20 mouse cellular contexts compared by ENCODE assay signal in genomic region chr6:129326568-129327150, GRCm38 (mm10). TPM values are rescaled to one million over a fixed set of nuclear protein-coding genes. Genes with fewer than 3 reads are reported as not detected.
DNase-seq lines count a peak whose midpoint lies in the region; ATAC-seq and TF ChIP-seq lines count a peak whose summit lies in the region.
"Had no signal": no experiment of that assay in that cellular context is flagged by ENCODE, and none has a peak within 500 bp of the region (broad histone marks: within the 10 kb centered on the region; RNA-seq: fewer than 3 reads in every experiment).

No protein-coding gene starts in this region.

- H3K27me3 ChIP-seq in limb, embryonic 14.5 days (ENCODE audit: control insufficient read depth, insufficient read depth, low read length): no peaks in the 10 kb centered on the region
- H3K27me3 ChIP-seq in limb, embryonic 10.5 days (ENCODE audit: low read depth, poor library complexity, severe bottlenecking): no peaks in the 10 kb centered on the region
- H3K27me3 ChIP-seq in kidney, embryonic 14.5 days (ENCODE audit: control insufficient read depth, insufficient read depth, low read length): no peaks in the 10 kb centered on the region
- H3K27me3 ChIP-seq: stomach, embryonic 15.5 days had no signal

- H3K4me2 ChIP-seq in limb, embryonic 14.5 days (replicated peaks; ENCODE audit: low read depth, low read length, severe bottlenecking): no peak overlapping the region
- no peak overlapping the region for H3K4me2 ChIP-seq in kidney, embryonic 14.5 days (replicated peaks; ENCODE audit: low read depth, low read length)
- H3K4me2 ChIP-seq: stomach, embryonic 15.5 days had no signal

- no peak for ATAC-seq in limb, embryonic 14.5 days (ENCODE audit: low FRiP score, low read depth)
- peak; percentile 70 for ATAC-seq in CD4-positive, CD25-positive, alpha-beta regulatory T cell, adult 4 months
- peak; percentile 69 for ATAC-seq in granulocyte monocyte progenitor cell, adult 5-6 weeks (replicated peaks; ENCODE audit: poor library complexity, severe bottlenecking)
- ATAC-seq in kidney, embryonic 14.5 days (ENCODE audit: low FRiP score, low TSS enrichment): no peak

- no peak overlapping the region for H3K9ac ChIP-seq in limb, embryonic 14.5 days (ENCODE audit: low read depth, low read length, severe bottlenecking)
- H3K9ac ChIP-seq in kidney, embryonic 14.5 days (ENCODE audit: low read depth, low read length): no peak overlapping the region
- H3K9ac ChIP-seq: stomach, embryonic 15.5 days had no signal

- DNase-seq in cerebellum, postnatal 10 days: peak; percentile 43 to 50
- DNase-seq in cerebellum, postnatal 4 days (ENCODE audit: low spot score in 2 of 2): no peak
- DNase-seq in limb, embryonic 14.5 days (ENCODE audit: low spot score): peak; percentile 38
- DNase-seq in limb, embryonic 10.5 days (ENCODE audit: low spot score): no peak
- no peak for DNase-seq in kidney, adult 11 months
- DNase-seq: adrenal gland, postnatal 10 days; cerebellum, postnatal 36 days; gastrocnemius, postnatal 36 days; right cerebral cortex, postnatal 4 days had no signal

- no peak overlapping the region for H3K4me3 ChIP-seq in limb, embryonic 14.5 days (replicated peaks; ENCODE audit: low read length)
- H3K4me3 ChIP-seq in limb, embryonic 10.5 days: no peak overlapping the region
- no peak overlapping the region for H3K4me3 ChIP-seq in kidney, embryonic 14.5 days (ENCODE audit: low read length)
- H3K4me3 ChIP-seq: stomach, embryonic 15.5 days had no signal

- TF ChIP-seq POLR2A in limb, embryonic 14.5 days (IDR thresholded peaks at IDR 0.05; ENCODE audit: borderline replicate concordance, extremely low read depth, insufficient read depth, insufficient read length): no peak

- WGBS in limb, embryonic 14.5 days: 71% methylated on average over 13 of the region's 13 CpGs
- 89% methylated on average over 13 of the region's 13 CpGs for WGBS in limb, embryonic 10.5 days
- 62% methylated on average over 13 of the region's 13 CpGs for WGBS in kidney, embryonic 14.5 days

- no peak overlapping the region for H3K27ac ChIP-seq in limb, embryonic 14.5 days (replicated peaks; ENCODE audit: low read depth, low read length)
- no peak overlapping the region for H3K27ac ChIP-seq in limb, embryonic 10.5 days
- H3K27ac ChIP-seq in kidney, embryonic 14.5 days (ENCODE audit: low read depth, low read length): no peak overlapping the region
- H3K27ac ChIP-seq: stomach, embryonic 15.5 days had no signal

- H3K9me3 ChIP-seq in limb, embryonic 14.5 days (ENCODE audit: control insufficient read depth, low read length): no peaks in the 10 kb centered on the region
- no peaks in the 10 kb centered on the region for H3K9me3 ChIP-seq in limb, embryonic 10.5 days (replicated peaks)
- H3K9me3 ChIP-seq in kidney, embryonic 14.5 days (ENCODE audit: control insufficient read depth, low read length): no peaks in the 10 kb centered on the region
- H3K9me3 ChIP-seq: stomach, embryonic 15.5 days had no signal

- no peaks in the 10 kb centered on the region for H3K4me1 ChIP-seq in limb, embryonic 14.5 days (ENCODE audit: control insufficient read depth, insufficient read depth, low read length)
- H3K4me1 ChIP-seq in limb, embryonic 10.5 days: no peaks in the 10 kb centered on the region
- no peaks in the 10 kb centered on the region for H3K4me1 ChIP-seq in kidney, embryonic 14.5 days (ENCODE audit: control insufficient read depth, insufficient read depth, low read length)
- H3K4me1 ChIP-seq: stomach, embryonic 15.5 days had no signal

- H3K36me3 ChIP-seq in limb, embryonic 14.5 days (ENCODE audit: control insufficient read depth, insufficient read depth, low read length): no peaks in the 10 kb centered on the region
- H3K36me3 ChIP-seq in limb, embryonic 10.5 days: no peaks in the 10 kb centered on the region
- H3K36me3 ChIP-seq in kidney, embryonic 14.5 days (ENCODE audit: control insufficient read depth, insufficient read depth, low read length): no peaks in the 10 kb centered on the region
- H3K36me3 ChIP-seq: stomach, embryonic 15.5 days had no signal

RNA-seq across cellular contexts. Expression of gene 4922502D21Rik, which starts 4.9 kb away (rescaled TPM):
- not detected in 2 replicates for polyA plus RNA-seq in limb, embryonic 14.5 days (2012; rRNA removed)
- polyA plus RNA-seq in limb, embryonic 14.5 days (2014; fragmentation: Nextera tagmentation; extraction: Ambion mirVana): not detected in 2 replicates
- polyA plus RNA-seq in limb, embryonic 10.5 days (2016; fragmentation: Nextera tagmentation; extraction: Ambion mirVana): not detected in 2 replicates
- polyA plus RNA-seq in CD4-positive, CD25-positive, alpha-beta regulatory T cell, adult 4 months (2017; shearing (Covaris generic)): not detected
- not detected in 2 replicates for total RNA-seq in granulocyte monocyte progenitor cell, adult 5-6 weeks (2014; fragmentation: Nextera tagmentation)
- total RNA-seq in granulocyte monocyte progenitor cell, adult 5-6 weeks (2017): 1.2 TPM in 1 of 2 replicates, not detected in the other
- polyA plus RNA-seq in kidney, embryonic 14.5 days (2014; fragmentation: Nextera tagmentation; extraction: Ambion mirVana): not detected in 2 replicates
- total RNA-seq: adrenal gland, postnatal 10 days; gastrocnemius, postnatal 36 days; layer of hippocampus, postnatal 10 days; left cerebral cortex, postnatal 36 days had no signal
- polyA plus RNA-seq: frontal cortex, adult 2 months; heart, embryonic 16.5 days; inflammation-experienced regulatory T-cells, adult 6 months; kidney, embryonic 16.5 days; liver, embryonic 16.5 days; stomach, embryonic 15.5 days had no signal

RNA-seq across cellular contexts. Expression of gene Clec12a, which starts 15.8 kb away (rescaled TPM):
- polyA plus RNA-seq in limb, embryonic 14.5 days (2012; rRNA removed): 0.69 and 1.1 TPM in 2 replicates
- 1.5 and 1.9 TPM in 2 replicates for polyA plus RNA-seq in limb, embryonic 14.5 days (2014; fragmentation: Nextera tagmentation; extraction: Ambion mirVana)
- 0.11 and 0.51 TPM in 2 replicates for polyA plus RNA-seq in limb, embryonic 10.5 days (2016; fragmentation: Nextera tagmentation; extraction: Ambion mirVana)
- 1 to 10 TPM; 1.3 to 1.4 TPM for polyA plus RNA-seq in CD4-positive, CD25-positive, alpha-beta regulatory T cell, adult 4 months (2017; shearing (Covaris generic))
- total RNA-seq in granulocyte monocyte progenitor cell, adult 5-6 weeks (2014; fragmentation: Nextera tagmentation): 318 and 331 TPM in 2 replicates
- 549 and 684 TPM in 2 replicates for total RNA-seq in granulocyte monocyte progenitor cell, adult 5-6 weeks (2017)
- 0.50 and 0.85 TPM in 2 replicates for polyA plus RNA-seq in kidney, embryonic 14.5 days (2014; fragmentation: Nextera tagmentation; extraction: Ambion mirVana)
- total RNA-seq: layer of hippocampus, postnatal 10 days had no signal

RNA-seq across cellular contexts. Expression of gene Cd69, which starts 51.4 kb away (rescaled TPM):
- polyA plus RNA-seq in limb, embryonic 14.5 days (2012; rRNA removed): 0.13 and 0.17 TPM in 2 replicates
- 0.39 and 0.46 TPM in 2 replicates for polyA plus RNA-seq in limb, embryonic 14.5 days (2014; fragmentation: Nextera tagmentation; extraction: Ambion mirVana)
- 0.16 TPM in 1 of 2 replicates, not detected in the other for polyA plus RNA-seq in limb, embryonic 10.5 days (2016; fragmentation: Nextera tagmentation; extraction: Ambion mirVana)
- polyA plus RNA-seq in CD4-positive, CD25-positive, alpha-beta regulatory T cell, adult 4 months (2017; shearing (Covaris generic)): 100 to 1,000 TPM; 220 to 231 TPM
- total RNA-seq in granulocyte monocyte progenitor cell, adult 5-6 weeks (2014; fragmentation: Nextera tagmentation): 60.9 and 69.3 TPM in 2 replicates
- 163 and 224 TPM in 2 replicates for total RNA-seq in granulocyte monocyte progenitor cell, adult 5-6 weeks (2017)
- 0.04 and 0.11 TPM in 2 replicates for polyA plus RNA-seq in kidney, embryonic 14.5 days (2014; fragmentation: Nextera tagmentation; extraction: Ambion mirVana)
- total RNA-seq: layer of hippocampus, postnatal 10 days; left cerebral cortex, postnatal 36 days had no signal
- polyA plus RNA-seq: kidney, embryonic 16.5 days had no signal

RNA-seq across cellular contexts. Expression of gene Clec12b, which starts 59.0 kb away (rescaled TPM):
- 0.06 and 0.14 TPM in 2 replicates for polyA plus RNA-seq in limb, embryonic 14.5 days (2012; rRNA removed)
- polyA plus RNA-seq in limb, embryonic 14.5 days (2014; fragmentation: Nextera tagmentation; extraction: Ambion mirVana): not detected in 2 replicates
- not detected in 2 replicates for polyA plus RNA-seq in limb, embryonic 10.5 days (2016; fragmentation: Nextera tagmentation; extraction: Ambion mirVana)
- not detected for polyA plus RNA-seq in CD4-positive, CD25-positive, alpha-beta regulatory T cell, adult 4 months (2017; shearing (Covaris generic))
- total RNA-seq in granulocyte monocyte progenitor cell, adult 5-6 weeks (2014; fragmentation: Nextera tagmentation): not detected in 2 replicates
- not detected in 2 replicates for total RNA-seq in granulocyte monocyte progenitor cell, adult 5-6 weeks (2017)
- polyA plus RNA-seq in kidney, embryonic 14.5 days (2014; fragmentation: Nextera tagmentation; extraction: Ambion mirVana): not detected in 2 replicates
- total RNA-seq: adrenal gland, postnatal 10 days; gastrocnemius, postnatal 36 days; layer of hippocampus, postnatal 10 days; left cerebral cortex, postnatal 36 days had no signal
- polyA plus RNA-seq: inflammation-experienced regulatory T-cells, adult 6 months; liver, embryonic 16.5 days; stomach, embryonic 15.5 days had no signal

Comparison
In these comparisons a context has a peak if more than half of its experiments do, and no peak if none do; other contexts are left out.
1. DNase-seq: peak in cerebellum, postnatal 10 days (2 of 2) and limb, embryonic 14.5 days (single experiment); none in cerebellum, postnatal 4 days (0 of 2), limb, embryonic 10.5 days (single experiment) and kidney, adult 11 months (single experiment).
2. ATAC-seq: peak in CD4-positive, CD25-positive, alpha-beta regulatory T cell, adult 4 months (single experiment) and granulocyte monocyte progenitor cell, adult 5-6 weeks (single experiment); none in limb, embryonic 14.5 days (single experiment) and kidney, embryonic 14.5 days (single experiment).
3. RNA of gene Cd69, which starts 51.4 kb away (polyA plus RNA-seq): 220 to 231 TPM in CD4-positive, CD25-positive, alpha-beta regulatory T cell, adult 4 months; 0.13 to 0.46 TPM in limb, embryonic 14.5 days, 0.16 TPM in limb, embryonic 10.5 days and 0.04 to 0.11 TPM in kidney, embryonic 14.5 days; every median in the first group is over 100 times any median in the second.